Mouse (Mus musculus): ENCODE data around the gene Nlrp3.

Nlrp3 gene

GRCm38 (mm10) chr11:59614120-59614519, 72.8 kb downstream of the Nlrp3 start:
- in situ Hi-C loops (cut with MboI, MseI) = no loop called here

Measured in T-helper 1 cell (primary cell).